Mouse (Mus musculus) mouse trophoblast stem cell (cell line): ENCODE data around the gene Hspa1l.

Experiments used
- in situ Hi-C, 2 experiments: fragments of 300-500 bp; cut with MseI, MboI; formaldehyde crosslinking; loops; 2 replicates in 1 of 2; 3 replicates in 1 of 2; pipeline ENCODE4 v1.15.1; 2025

Gene Hspa1l

DNA sequence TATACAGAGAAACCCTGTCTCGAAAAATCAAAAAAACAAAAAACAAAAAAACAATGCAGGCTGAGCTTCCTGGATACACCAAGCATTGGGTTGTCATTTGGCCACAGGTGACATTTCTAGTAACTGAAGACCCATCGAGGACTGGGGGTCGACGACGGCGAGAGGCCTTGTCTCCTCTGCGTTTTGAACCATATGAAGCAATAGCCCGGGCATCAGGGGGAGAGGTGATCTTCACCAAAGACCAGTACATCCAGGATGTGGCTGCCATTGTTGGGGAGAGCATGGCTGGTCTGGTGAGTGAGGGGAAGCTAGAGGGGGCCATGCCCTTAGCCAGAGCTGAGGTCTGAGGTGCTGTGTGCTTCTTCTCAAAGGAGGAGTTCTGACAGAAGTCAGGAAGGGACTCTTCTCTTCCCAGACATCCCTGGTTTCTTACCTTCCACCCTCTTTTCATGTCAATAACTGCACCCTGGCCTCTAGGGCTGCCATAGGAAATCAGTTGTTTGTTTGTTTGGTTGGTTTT is 50.1 kb downstream of the Hspa1l start:
- in situ Hi-C loops: loop anchor here (5.0 to 25.0 kb wide), 2 partner anchors 85 to 90 kb away; partner anchors contain the start of genes Ly6g5c (in 2 of the 2), Csnk2b (in 1 of the 2), Gpank1 (in 1 of the 2) and Ly6g5b (in 1 of the 2)

DNA sequence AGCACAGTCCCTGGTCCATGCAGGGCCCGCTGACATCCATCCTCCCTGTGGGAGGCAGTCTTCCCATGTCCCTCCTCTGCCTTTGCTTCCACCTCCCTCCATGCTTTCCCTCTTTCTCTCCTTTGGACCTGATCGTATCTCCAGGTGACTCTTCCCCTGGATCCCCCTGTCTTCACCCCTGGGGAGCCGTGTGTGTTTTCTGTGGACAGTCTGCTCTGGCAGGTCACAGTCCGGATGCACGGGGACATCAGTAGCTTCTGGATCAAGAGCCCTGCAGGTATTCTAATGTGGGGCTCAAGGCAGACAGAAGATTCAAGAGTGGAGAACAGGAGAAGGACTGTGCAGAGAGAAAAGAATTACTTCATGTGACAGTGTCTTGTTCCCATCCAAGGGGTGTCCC is 50.7 kb downstream of the Hspa1l start:
- in situ Hi-C loops: loop anchor here (5.0 to 25.0 kb wide), 2 partner anchors 84 to 89 kb away; partner anchors contain the start of genes Ly6g5c (in 2 of the 2), Csnk2b (in 1 of the 2), Gpank1 (in 1 of the 2) and Ly6g5b (in 1 of the 2)

DNA sequence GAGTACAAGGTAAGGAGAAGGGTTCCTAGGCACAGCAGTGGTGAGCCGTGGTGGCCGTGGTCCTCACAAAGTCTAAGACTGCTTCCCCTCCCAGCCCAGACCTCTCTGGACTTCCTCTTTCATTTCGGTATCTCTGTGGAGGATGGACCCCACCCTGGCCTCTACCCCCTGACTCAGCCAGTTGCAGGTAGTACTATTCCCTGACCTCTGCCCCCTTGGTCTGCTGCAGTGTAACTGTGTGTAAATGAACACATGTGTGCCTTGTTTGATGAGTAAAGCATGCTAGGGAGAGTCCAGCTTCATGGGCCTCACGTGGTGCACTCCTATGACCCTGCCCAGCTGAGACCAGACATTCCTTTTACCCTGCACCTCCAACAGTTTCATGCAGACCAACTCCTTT is 51.3 kb downstream of the Hspa1l start:
- in situ Hi-C loops: loop anchor here (5.0 to 25.0 kb wide), 2 partner anchors 84 to 89 kb away; partner anchors contain the start of genes Ly6g5c (in 2 of the 2), Csnk2b (in 1 of the 2), Gpank1 (in 1 of the 2) and Ly6g5b (in 1 of the 2)

DNA sequence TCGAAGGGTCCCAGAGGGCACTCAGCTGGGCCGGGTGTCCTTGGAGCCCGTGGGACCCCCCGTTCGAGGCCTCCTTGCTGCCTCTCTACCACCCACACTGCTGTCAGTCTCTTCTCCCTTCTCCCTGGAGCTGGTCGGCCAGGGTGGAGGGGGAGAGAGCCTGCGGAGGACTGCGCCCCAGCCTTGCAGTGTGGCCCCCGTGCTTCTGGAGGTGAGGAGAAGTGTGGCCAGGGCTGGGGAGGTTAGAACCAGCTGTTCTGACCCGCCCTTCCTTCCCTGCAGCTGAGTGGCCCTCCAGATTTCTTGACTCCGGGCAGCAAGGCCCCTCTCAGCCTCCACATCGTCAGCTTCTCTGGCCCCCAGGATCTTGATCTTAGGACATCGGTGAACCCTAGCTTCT is 51.8 kb downstream of the Hspa1l start:
- in situ Hi-C loops: loop anchor here (5.0 to 25.0 kb wide), 2 partner anchors 83 to 88 kb away; partner anchors contain the start of genes Ly6g5c (in 2 of the 2), Csnk2b (in 1 of the 2), Gpank1 (in 1 of the 2) and Ly6g5b (in 1 of the 2)

DNA sequence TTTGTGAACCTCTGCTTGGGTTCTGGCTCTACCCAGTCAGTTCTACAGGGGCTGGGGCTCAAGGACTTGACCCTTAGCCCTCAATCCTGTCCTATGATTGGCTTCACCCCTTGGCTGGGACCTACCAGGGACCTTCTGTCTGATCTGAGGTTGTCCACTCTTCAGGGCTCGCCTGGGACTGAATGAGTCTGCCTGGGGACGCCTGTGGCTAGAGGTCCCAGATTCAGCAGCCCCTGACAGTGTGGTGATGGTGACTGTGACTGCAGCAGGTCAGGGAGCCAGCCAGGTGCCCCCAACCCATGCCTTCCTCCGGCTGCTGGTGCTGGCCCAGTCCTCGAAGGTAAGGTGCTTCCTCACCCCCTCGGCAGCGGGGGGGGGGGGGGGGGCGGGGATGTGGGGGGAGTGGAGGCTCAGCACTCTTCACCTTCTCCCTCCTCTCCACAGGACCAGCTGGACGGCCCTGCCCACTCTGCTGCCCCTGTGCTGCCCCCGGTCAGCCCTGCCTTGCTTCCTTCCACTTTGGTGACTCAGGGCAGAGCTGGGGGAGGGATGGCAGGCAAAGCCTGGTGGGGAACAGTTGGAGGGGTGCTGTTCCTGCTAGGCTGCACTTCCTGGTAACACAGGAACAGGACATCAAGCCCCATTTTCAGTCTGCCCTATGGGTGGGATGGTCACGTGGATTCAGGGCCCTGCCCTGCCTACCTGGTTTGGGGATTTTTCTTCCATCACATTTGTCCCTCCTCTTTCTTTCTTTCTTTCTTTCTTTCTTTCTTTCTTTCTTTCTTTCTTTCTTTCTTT is 52.4 kb downstream of the Hspa1l start:
- in situ Hi-C loops: loop anchor here (5.0 to 25.0 kb wide), 2 partner anchors 82 to 87 kb away; partner anchors contain the start of genes Ly6g5c (in 2 of the 2), Csnk2b (in 1 of the 2), Gpank1 (in 1 of the 2) and Ly6g5b (in 1 of the 2)

DNA sequence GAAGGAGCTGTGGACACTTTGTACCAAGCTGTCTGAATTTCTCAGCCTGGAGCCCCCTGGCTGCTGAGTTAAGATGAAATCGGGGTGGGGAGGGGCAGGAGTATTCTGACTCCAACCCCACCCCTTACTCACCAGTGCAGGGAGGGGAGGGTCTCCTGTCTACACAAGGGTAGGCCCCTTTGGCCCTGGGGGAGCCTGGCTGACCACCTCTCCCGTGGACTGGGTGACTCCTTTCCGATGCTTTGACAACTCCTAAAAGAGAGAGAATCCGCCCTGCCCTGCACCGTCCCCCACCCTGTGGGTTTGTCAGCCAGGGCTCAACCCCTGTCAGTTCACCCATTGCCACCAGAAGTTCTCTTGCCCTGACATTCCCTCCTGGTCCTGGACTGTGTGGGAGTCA is 53.7 kb downstream of the Hspa1l start:
- in situ Hi-C loops: no loop called here

DNA sequence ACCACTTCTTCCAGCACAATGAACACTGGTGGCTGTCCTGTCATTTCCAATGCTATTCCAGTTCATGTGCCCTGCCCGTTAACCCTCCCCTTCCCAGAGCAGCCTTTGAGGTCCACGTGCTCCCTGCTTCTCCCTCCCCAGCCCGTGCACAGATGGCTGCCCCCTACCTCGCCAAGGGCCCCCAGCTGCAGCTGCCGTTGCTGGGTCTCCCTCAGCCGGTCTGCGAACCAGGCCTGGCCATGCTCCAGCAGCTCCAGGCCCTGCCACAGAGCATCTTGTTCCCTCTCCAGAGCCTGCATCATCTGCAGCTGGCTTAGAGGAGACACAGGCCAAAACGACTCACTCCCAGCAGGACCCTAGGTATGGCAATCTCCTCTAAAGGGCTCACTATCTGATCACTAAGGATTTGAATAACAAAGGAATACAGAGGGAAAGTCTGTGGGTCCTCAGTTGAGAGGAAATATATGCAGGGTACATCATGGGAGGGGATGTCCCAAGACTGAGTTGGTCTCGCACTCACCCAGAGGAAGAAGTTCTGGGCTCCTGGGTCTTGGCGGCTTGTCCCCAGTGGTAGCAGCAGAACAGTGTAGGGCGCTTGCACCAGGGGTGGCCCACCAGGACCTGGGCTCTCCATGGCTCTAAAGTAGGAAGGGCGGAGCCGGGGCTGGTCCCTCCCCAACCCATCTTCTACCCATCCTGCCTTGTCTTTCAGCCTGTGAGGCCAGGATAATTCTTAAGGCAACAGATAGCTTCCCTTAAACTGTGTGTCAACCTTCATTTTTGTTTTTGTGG is 55.0 kb downstream of the Hspa1l start, which contains the start of gene Sapcd1:
Gene Sapcd1 (minus strand): TSS at position 740 of the 792 bp plus-strand sequence.
- in situ Hi-C loops: no loop called here

DNA sequence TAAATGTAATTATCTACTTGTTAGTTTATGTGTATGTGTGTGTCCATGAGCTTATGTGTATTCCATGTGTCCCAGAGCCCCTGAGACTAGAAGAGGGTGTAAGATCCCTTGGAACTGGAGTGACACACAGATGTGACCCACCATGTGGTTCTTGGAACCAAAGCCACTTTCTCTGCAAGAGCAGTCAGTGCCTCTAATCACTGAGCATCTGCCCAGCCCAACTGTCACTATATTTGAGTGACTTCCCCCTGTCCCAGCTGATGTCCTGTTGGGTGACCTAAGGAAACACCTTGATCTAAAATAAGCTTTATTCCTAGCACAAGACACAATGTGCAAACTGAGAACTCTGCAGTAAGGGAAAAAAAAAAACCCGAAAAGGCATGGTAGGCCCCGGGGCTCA is 55.8 kb downstream of the Hspa1l start:
- in situ Hi-C loops: no loop called here
